Mouse (Mus musculus): Measurements from ENCODE around the gene Rabgap1l.
"Not testable (repeated sequence)": the region's sequence is repeated elsewhere in the genome, so short reads cannot be mapped to it uniquely, and the experiment has no call there.

Gene Rabgap1l

GRCm38 (mm10) chr1:160481643-160482042, 311.4 kb downstream of the Rabgap1l start:
- no peak for DNase-seq

GRCm38 (mm10) chr1:160467443-160467842, 325.6 kb downstream of the Rabgap1l start:
- DNase-seq = no peak

- no peak for DNase-seq
Observed at GRCm38 (mm10) chr1:160465186-160465585, 327.8 kb downstream of the Rabgap1l start.

GRCm38 (mm10) chr1:160464148-160464547, 328.9 kb downstream of the Rabgap1l start:
- no peak for DNase-seq

GRCm38 (mm10) chr1:160460346-160460745, 332.7 kb downstream of the Rabgap1l start:
- DNase-seq = no peak

- no peak for DNase-seq
Observed at GRCm38 (mm10) chr1:160451663-160452062, 341.3 kb downstream of the Rabgap1l start.

GRCm38 (mm10) chr1:160448681-160449080, 344.3 kb downstream of the Rabgap1l start:
- peak; percentile 91 for DNase-seq

GRCm38 (mm10) chr1:160446823-160447222, 346.2 kb downstream of the Rabgap1l start:
- DNase-seq = no peak

GRCm38 (mm10) chr1:160443506-160443905, 349.5 kb downstream of the Rabgap1l start:
- DNase-seq = peak; percentile 73

- peak; percentile 76 for DNase-seq
Observed at GRCm38 (mm10) chr1:160441679-160442078, 351.3 kb downstream of the Rabgap1l start.

GRCm38 (mm10) chr1:160441161-160441560, 351.9 kb downstream of the Rabgap1l start:
- DNase-seq = peak; percentile 93

GRCm38 (mm10) chr1:160438820-160439219, 354.2 kb downstream of the Rabgap1l start:
- DNase-seq = peak; percentile 85

GRCm38 (mm10) chr1:160417196-160417854, 375.7 kb downstream of the Rabgap1l start:
- peak; percentile 21 for DNase-seq

GRCm38 (mm10) chr1:160410822-160411221, 382.2 kb downstream of the Rabgap1l start:
- no peak for DNase-seq

GRCm38 (mm10) chr1:160409689-160410088, 383.3 kb downstream of the Rabgap1l start:
- DNase-seq = not testable (repeated sequence)

- DNase-seq = no peak
Observed at GRCm38 (mm10) chr1:160409123-160409522, 383.9 kb downstream of the Rabgap1l start.

GRCm38 (mm10) chr1:160408302-160408897, 384.6 kb downstream of the Rabgap1l start:
- DNase-seq = no peak

- DNase-seq = no peak
Observed at GRCm38 (mm10) chr1:160399428-160399827, 393.6 kb downstream of the Rabgap1l start.

GRCm38 (mm10) chr1:160397037-160397436, 396.0 kb downstream of the Rabgap1l start:
- DNase-seq = no peak

GRCm38 (mm10) chr1:160387446-160387845, 405.6 kb downstream of the Rabgap1l start:
- DNase-seq = no peak

GRCm38 (mm10) chr1:160378367-160378766, 414.6 kb downstream of the Rabgap1l start:
- no peak for DNase-seq

GRCm38 (mm10) chr1:160377337-160378336, 415.4 kb downstream of the Rabgap1l start:
- DNase-seq = no peak

GRCm38 (mm10) chr1:160374490-160374889, 418.5 kb downstream of the Rabgap1l start:
- no peak for DNase-seq
